Mouse (Mus musculus) midbrain, embryonic 14.5 days (tissue): ENCODE measurements at regions not wholly inside any gene's neighbourhood (a gene's known extent, or its start where the extent isn't known, plus 50 kb on each side); places are given as distances from the start of the nearest gene placed in this dataset.

ENCODE experiments used
- ATAC-seq: fragments of 200-750 bp; cut with Nextera tagmentation; 2 replicates; pipeline ENCODE4 v1.8.0; 2017; ENCODE audit warnings: moderate number of reproducible peaks, moderate library complexity; ENCODE audit not compliant: low FRiP score, low TSS enrichment
- DNase-seq: peaks from one replicate; pipeline ENCODE4 v3.0.0-alpha.2; 2015
- H3K27ac ChIP-seq: fragments of 300-500 bp; sonication (generic); replicated peaks from 2 replicates; pipeline ENCODE4 v1.5.1; 2014; ENCODE audit warnings: mild to moderate bottlenecking, low read depth, low read length, moderate library complexity
- H3K27me3 ChIP-seq: fragments of 300-500 bp; sonication (generic); 2 replicates; pipeline ENCODE4 v1.6.1; 2014; ENCODE audit warnings: low read length, control low read depth, mixed read lengths; ENCODE audit not compliant: control insufficient read depth, insufficient read depth
- H3K36me3 ChIP-seq: fragments of 300-500 bp; sonication (generic); 2 replicates; pipeline ENCODE4 v1.6.1; 2014; ENCODE audit warnings: low read length, control low read depth; ENCODE audit not compliant: control insufficient read depth, insufficient read depth
- H3K4me1 ChIP-seq: fragments of 300-500 bp; sonication (generic); 2 replicates; pipeline ENCODE4 v1.6.1; 2014; ENCODE audit warnings: mild to moderate bottlenecking, antibody characterized with exemption, low read length, control low read depth; ENCODE audit not compliant: control insufficient read depth, insufficient read depth
- H3K4me2 ChIP-seq: fragments of 300-500 bp; sonication (generic); 2 replicates; pipeline ENCODE4 v1.6.1; 2014; ENCODE audit warnings: mild to moderate bottlenecking, low read length, moderate library complexity
- H3K4me3 ChIP-seq: fragments of 300-500 bp; sonication (generic); replicated peaks from 2 replicates; pipeline ENCODE4 v1.5.1; 2014; ENCODE audit warnings: low read depth, low read length
- H3K9ac ChIP-seq: fragments of 300-500 bp; sonication (generic); replicated peaks from 2 replicates; pipeline ENCODE4 v1.6.1; 2014; ENCODE audit warnings: mild to moderate bottlenecking, low read length, moderate library complexity
- H3K9me3 ChIP-seq: fragments of 300-500 bp; sonication (generic); 2 replicates; pipeline ENCODE4 v1.6.1; 2016; ENCODE audit warnings: low read length, control low read depth, mixed read lengths; ENCODE audit not compliant: control insufficient read depth
- WGBS: fragments of 180-500 bp; shearing (Covaris S2); extraction: QIAGEN DNeasy Blood & Tissue Kit; methylation state at CpG from one replicate; pipeline ENCODE4 v1.1.7; 2014; 5-methylcytosine and 5-hydroxymethylcytosine counted together

DNA sequence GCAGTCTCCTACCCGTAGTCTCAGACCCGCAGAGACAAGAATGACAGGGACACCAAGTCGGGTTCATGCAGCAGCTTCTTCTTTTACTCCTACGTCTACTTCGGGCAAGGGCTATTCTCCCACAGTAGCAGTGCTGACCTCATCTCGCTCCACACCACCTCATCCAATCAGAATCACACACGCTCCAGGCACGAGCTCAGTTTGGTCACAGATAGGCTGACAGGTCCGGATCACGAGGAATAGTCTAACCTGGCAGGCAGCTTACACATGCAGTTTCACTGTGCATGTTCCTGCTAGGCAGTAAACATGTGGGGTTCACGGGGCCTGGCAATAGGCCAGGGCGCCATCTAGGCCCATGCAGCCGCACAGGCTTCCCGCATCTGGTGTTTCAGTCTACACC lies 260.7 kb upstream of the Hs3st1 start:
- ATAC-seq (no peak), DNase-seq (no peak)
- H3K9me3 ChIP-seq: no peaks in the 10 kb centered on the region
- no peak overlapping the region for H3K4me2 ChIP-seq
- no peak overlapping the region for H3K4me3 ChIP-seq
- H3K36me3 ChIP-seq: no peaks in the 10 kb centered on the region
- H3K9ac ChIP-seq: no peak overlapping the region
- no peak overlapping the region for H3K27ac ChIP-seq
- 94% methylated on average over 14 of the region's 14 CpGs for WGBS
- H3K4me1 ChIP-seq: no peaks in the 10 kb centered on the region
- H3K27me3 ChIP-seq: no peaks in the 10 kb centered on the region

DNA sequence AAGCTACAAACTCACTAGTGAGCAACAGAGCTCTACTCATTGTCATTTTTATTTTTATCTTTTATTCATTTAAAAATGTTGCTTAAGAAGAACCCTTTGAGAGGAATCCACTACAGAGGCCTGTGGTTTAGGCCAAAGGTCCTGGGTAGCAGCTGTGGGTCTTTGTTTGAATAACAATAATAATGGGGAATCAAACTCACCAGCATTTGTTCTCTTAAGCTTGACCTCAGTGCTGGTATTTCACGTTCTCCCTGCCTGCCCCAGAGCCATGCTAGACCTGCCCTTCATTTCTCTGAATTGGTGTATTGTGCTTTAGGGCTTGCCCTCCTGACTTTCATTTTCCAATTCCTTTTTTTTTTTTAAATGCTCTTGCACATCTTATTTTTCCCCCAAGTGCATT lies 232.8 kb upstream of the Hs3st1 start:
- H3K4me3 ChIP-seq: no peak overlapping the region
- no peak for ATAC-seq
- H3K4me1 ChIP-seq: no peaks in the 10 kb centered on the region
- H3K4me2 ChIP-seq: no peak overlapping the region
- 2% methylated on average over 1 of the region's 1 CpGs for WGBS
- no peaks in the 10 kb centered on the region for H3K9me3 ChIP-seq
- no peak overlapping the region for H3K27ac ChIP-seq
- DNase-seq: no peak
- no peaks in the 10 kb centered on the region for H3K36me3 ChIP-seq
- H3K9ac ChIP-seq: no peak overlapping the region
- no peaks in the 10 kb centered on the region for H3K27me3 ChIP-seq

- DNase-seq: no peak
- no peak overlapping the region for H3K9ac ChIP-seq
Measured at GRCm38 (mm10) chr5:39964371-39964770, 209.1 kb upstream of the Hs3st1 start.

DNA sequence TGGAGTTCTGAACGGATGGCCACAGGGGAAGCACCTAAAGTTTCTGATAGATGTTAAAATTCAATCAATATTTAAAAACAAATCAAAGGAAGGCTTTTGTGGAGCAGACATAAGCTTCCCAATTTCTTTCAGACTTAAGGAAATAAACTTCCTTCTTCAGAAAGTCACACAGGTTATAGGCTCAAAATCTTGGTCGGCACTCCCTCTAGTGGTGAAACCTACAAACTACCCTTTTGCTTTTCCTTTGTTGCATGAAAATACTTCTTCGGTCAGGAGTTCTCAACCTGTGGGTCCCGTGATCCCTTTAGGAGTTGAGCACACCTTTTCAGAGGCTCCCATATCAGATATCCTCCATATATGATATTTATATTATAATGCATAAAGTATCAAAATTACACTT lies 205.7 kb upstream of the Hs3st1 start:
- Histone ChIP-seq H3K4me3 (no peak overlapping the region), H3K9ac (no peak overlapping the region), H3K27me3 (no peaks in the 10 kb centered on the region), H3K4me2 (no peak overlapping the region), H3K9me3 (no peaks in the 10 kb centered on the region), H3K36me3 (no peaks in the 10 kb centered on the region), H3K27ac (no peak overlapping the region), H3K4me1 (no peaks in the 10 kb centered on the region)
- 40% methylated on average over 4 of the region's 4 CpGs for WGBS
- DNase-seq (peak; percentile 54), ATAC-seq (peak; percentile 40; the same call in 1 of the 2 replicates)

More at GRCm38 (mm10) chr5:39964371-39964770, 209.1 kb upstream of the Hs3st1 start:
- no peak overlapping the region for H3K4me2 ChIP-seq
- no peaks in the 10 kb centered on the region for H3K36me3 ChIP-seq
- no peaks in the 10 kb centered on the region for H3K9me3 ChIP-seq
- H3K4me1 ChIP-seq: no peaks in the 10 kb centered on the region
- no peak overlapping the region for H3K4me3 ChIP-seq
- no peak overlapping the region for H3K27ac ChIP-seq
- ATAC-seq: no peak
- H3K27me3 ChIP-seq: no peaks in the 10 kb centered on the region

GRCm38 (mm10) chr5:39935564-39935963 lies 180.3 kb upstream of the Hs3st1 start:
- no peak overlapping the region for H3K9ac ChIP-seq
- H3K36me3 ChIP-seq: no peaks in the 10 kb centered on the region
- no peak overlapping the region for H3K27ac ChIP-seq
- H3K9me3 ChIP-seq: no peaks in the 10 kb centered on the region
- H3K4me2 ChIP-seq: no peak overlapping the region
- ATAC-seq: no peak
- no peak for DNase-seq
- WGBS: 90% methylated on average over 2 of the region's 2 CpGs
- H3K4me3 ChIP-seq: no peak overlapping the region
- H3K27me3 ChIP-seq: no peaks in the 10 kb centered on the region
- no peaks in the 10 kb centered on the region for H3K4me1 ChIP-seq

DNA sequence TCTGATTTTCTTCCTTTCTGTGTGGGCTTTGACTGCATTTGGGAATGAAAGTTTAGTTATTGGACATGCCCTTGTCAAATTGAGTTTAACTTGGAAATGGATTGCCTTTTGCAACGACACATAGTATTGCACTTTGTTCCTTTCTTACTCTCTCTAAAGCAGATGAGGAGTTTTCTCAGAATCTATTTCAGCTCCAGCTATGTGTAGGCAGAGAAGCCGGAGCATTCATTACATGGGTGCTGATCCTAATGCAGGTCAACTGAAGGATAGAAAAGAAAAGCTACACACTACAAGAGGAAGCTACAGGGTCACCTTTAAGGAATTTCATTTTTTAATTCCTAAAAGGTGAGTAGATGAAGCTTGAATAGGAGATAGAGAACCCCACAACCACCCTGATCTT lies 176.6 kb upstream of the Hs3st1 start:
- Histone ChIP-seq H3K27me3 (no peaks in the 10 kb centered on the region), H3K27ac (no peak overlapping the region), H3K4me2 (no peak overlapping the region), H3K4me1 (no peaks in the 10 kb centered on the region), H3K4me3 (no peak overlapping the region), H3K9me3 (no peaks in the 10 kb centered on the region), H3K36me3 (no peaks in the 10 kb centered on the region), H3K9ac (no peak overlapping the region)
- DNase-seq: no peak
- ATAC-seq: no peak
- 83% methylated on average over 2 of the region's 2 CpGs for WGBS

DNA sequence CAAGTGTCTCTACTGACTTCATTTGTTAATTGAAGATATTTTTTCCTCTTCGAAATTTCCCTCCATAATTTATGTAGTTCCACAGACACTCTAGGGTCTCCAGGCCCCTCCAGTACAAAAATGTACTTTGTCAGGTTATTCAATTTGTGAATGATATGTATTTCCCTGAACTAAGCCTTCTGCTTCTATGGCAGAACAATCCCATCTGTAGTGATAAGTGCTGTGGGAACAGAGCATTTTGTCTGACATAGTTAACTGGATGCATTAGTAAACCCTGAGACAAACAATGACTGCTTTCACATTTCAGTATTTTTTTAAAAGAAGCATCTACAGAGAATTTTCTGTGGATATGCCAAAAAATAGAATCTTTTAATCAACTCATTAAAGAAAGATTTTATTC lies 154.1 kb upstream of the Hs3st1 start:
- Histone ChIP-seq H3K27ac (no peak overlapping the region), H3K4me3 (no peak overlapping the region), H3K4me2 (no peak overlapping the region), H3K4me1 (no peaks in the 10 kb centered on the region), H3K36me3 (no peaks in the 10 kb centered on the region), H3K27me3 (no peaks in the 10 kb centered on the region), H3K9me3 (no peaks in the 10 kb centered on the region), H3K9ac (no peak overlapping the region)
- ATAC-seq (no peak), DNase-seq (no peak)
- 78% methylated on average over 1 of the region's 1 CpGs for WGBS

DNA sequence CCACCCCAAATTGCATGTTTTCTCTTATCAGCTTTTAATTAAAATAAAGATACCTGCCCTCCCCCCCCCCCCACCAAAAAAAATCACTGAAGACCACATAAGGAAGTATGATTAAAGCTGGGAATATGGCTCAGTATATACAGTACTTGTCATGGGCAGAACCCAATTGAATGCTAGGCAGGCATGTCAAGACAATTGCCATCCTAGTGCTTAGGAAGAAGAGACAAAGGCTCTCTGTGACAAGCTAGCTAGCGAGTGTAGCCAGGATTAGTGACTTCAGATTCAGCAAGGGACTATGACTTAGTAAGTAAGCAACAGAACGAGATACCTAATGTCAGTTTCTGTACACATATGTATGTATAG lies 116.4 kb upstream of the Hs3st1 start:
- Histone ChIP-seq H3K9ac (no peak overlapping the region), H3K4me2 (no peak overlapping the region), H3K4me1 (0 out of 2 replicates have a peak, but pooled peaks cover 4% of the 10 kb centered on the region), H3K9me3 (no peaks in the 10 kb centered on the region), H3K36me3 (no peaks in the 10 kb centered on the region), H3K4me3 (no peak overlapping the region), H3K27me3 (no peaks in the 10 kb centered on the region), H3K27ac (no peak overlapping the region)
- ATAC-seq: no peak
- 30% methylated on average over 2 of the region's 2 CpGs for WGBS
- DNase-seq: no peak

- H3K27me3 ChIP-seq: no peaks in the 10 kb centered on the region
- H3K4me1 ChIP-seq: 0 out of 2 replicates have a peak, but pooled peaks cover 4% of the 10 kb centered on the region
- peak; percentile 35 for DNase-seq
- no peak overlapping the region for H3K27ac ChIP-seq
- H3K4me3 ChIP-seq: no peak overlapping the region
- WGBS: 32% methylated on average over 10 of the region's 10 CpGs
- no peak overlapping the region for H3K4me2 ChIP-seq
- no peak for ATAC-seq
- no peaks in the 10 kb centered on the region for H3K36me3 ChIP-seq
- no peak overlapping the region for H3K9ac ChIP-seq
- no peaks in the 10 kb centered on the region for H3K9me3 ChIP-seq
Measured at GRCm38 (mm10) chr5:39870835-39871722, 115.8 kb upstream of the Hs3st1 start.
